Mouse (Mus musculus) thymus, adult 2 months (tissue): ENCODE data around the gene Pdzd4. TPM values are rescaled to one million over a fixed set of nuclear protein-coding genes. Genes with fewer than 3 reads are reported as not detected.

Experiments used
- DNase-seq: peaks from one replicate; pipeline ENCODE4 v3.0.0; 2021
- H3K27ac ChIP-seq: fragments of 200-500 bp; 2 replicates; pipeline ENCODE4 v1.5.1; 2012; ENCODE audit warnings: low read length, control low read depth; ENCODE audit not compliant: control insufficient read depth, insufficient read depth
- H3K27me3 ChIP-seq: fragments of 200-500 bp; 2 replicates; pipeline ENCODE4 v1.6.1; 2012; ENCODE audit warnings: mild to moderate bottlenecking, low read length, moderate library complexity, mixed read lengths; ENCODE audit not compliant: control insufficient read depth, insufficient read depth
- H3K36me3 ChIP-seq: fragments of 200-500 bp; 2 replicates; pipeline ENCODE4 v1.6.1; 2012; ENCODE audit warnings: mild to moderate bottlenecking, low read length, moderate library complexity; ENCODE audit not compliant: control insufficient read depth, insufficient read depth
- H3K4me1 ChIP-seq: fragments of 200-500 bp; replicated peaks from 2 replicates; pipeline ENCODE4 v1.6.1; 2012; ENCODE audit warnings: low read length; ENCODE audit not compliant: control insufficient read depth, insufficient read depth
- H3K4me3 ChIP-seq: fragments of 200-500 bp; 2 replicates; pipeline ENCODE4 v1.5.1; 2012; ENCODE audit warnings: mild to moderate bottlenecking, low read length, control low read depth, moderate library complexity; ENCODE audit not compliant: control insufficient read depth, insufficient read depth
- CTCF ChIP-seq: fragments of 200-500 bp; IDR thresholded peaks from 2 replicates; pipeline ENCODE4 v1.5.1; 2012; ENCODE audit warnings: mild to moderate bottlenecking, control low read depth, low read length, moderate library complexity, borderline replicate concordance; ENCODE audit not compliant: control insufficient read depth, poor library complexity, insufficient read depth; ENCODE audit errors: extremely low read depth
- POLR2A ChIP-seq: fragments of 200-500 bp; IDR thresholded peaks from 2 replicates; pipeline ENCODE4 v1.6.1; 2012; ENCODE audit warnings: mild to moderate bottlenecking, low read length, control low read depth, moderate library complexity; ENCODE audit not compliant: control insufficient read depth, poor library complexity, insufficient read depth; ENCODE audit errors: extremely low read depth
- WGBS: fragments of 180-500 bp; shearing (Covaris S2); methylation state at CpG from one replicate; pipeline ENCODE4 v1.1.7; 2018; 5-methylcytosine and 5-hydroxymethylcytosine counted together
- polyA plus RNA-seq: library from polyadenylated mRNA; depleted of rRNA; stranded (reverse); fragments of >200 nt; gene quantifications from 2 replicates; pipeline ENCODE4 v1.2.3, GENCODE M21; 2012

The Pdzd4 gene
- polyA plus RNA-seq, 1 experiment: 6.2 TPM

DNA sequence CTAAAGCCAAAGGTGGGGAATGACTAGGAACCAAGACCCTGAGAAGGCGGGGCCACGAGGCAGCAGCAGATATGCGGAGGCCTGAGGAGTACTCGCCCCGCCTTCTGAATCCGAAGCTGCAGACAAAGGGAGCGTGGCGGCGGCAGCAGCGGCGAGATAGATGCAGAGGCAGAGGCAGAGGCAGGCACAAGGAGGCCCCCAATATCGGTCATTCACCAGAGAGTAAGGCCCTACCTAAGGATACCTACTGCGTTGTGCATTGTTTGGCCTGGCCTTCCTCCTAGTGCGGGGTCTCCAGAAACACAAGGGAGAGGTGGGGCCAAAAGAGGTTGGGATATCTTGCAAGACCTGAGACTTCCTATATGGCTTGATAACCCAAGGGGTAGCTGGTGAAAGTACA, 9.7 kb downstream of the Pdzd4 start:
- Histone ChIP-seq H3K4me3 (0 out of 2 replicates have a peak overlapping the region, but pooled peaks have one; percentile 11), H3K4me1 (peaks cover 10% of the 10 kb centered on the region), H3K27ac (no peak overlapping the region), H3K27me3 (no peaks in the 10 kb centered on the region), H3K36me3 (no peaks in the 10 kb centered on the region)
- peak; percentile 12 for DNase-seq
- WGBS: 65% methylated on average over 13 of the region's 14 CpGs
- TF ChIP-seq CTCF: no peak
- TF ChIP-seq POLR2A: no peak

DNA sequence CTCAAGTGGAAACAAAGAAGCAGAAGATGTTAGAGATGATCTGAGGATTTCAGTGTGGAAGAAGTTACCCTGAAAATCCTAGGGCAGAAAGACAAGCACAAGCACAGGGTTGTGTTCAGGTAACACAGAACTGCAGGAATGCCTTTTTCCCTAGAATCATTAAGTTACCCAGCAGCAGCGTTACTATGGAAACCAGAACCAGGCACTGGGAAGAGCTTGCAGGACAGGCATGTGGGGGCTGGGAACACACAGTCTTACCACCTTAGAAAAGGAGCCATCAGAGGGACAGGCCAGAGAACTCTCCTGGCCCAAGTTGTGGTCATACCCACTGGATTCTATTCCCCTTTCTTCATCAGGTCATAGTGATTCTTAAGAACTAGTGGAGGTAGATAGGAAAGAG, 19.0 kb downstream of the Pdzd4 start:
- Histone ChIP-seq H3K27ac (no peak overlapping the region), H3K4me1 (no peaks in the 10 kb centered on the region), H3K27me3 (no peaks in the 10 kb centered on the region), H3K36me3 (no peaks in the 10 kb centered on the region), H3K4me3 (no peak overlapping the region)
- no peak for DNase-seq
- WGBS: 79% methylated on average over 1 of the region's 1 CpGs
- no peak for TF ChIP-seq POLR2A
- TF ChIP-seq CTCF: no peak

DNA sequence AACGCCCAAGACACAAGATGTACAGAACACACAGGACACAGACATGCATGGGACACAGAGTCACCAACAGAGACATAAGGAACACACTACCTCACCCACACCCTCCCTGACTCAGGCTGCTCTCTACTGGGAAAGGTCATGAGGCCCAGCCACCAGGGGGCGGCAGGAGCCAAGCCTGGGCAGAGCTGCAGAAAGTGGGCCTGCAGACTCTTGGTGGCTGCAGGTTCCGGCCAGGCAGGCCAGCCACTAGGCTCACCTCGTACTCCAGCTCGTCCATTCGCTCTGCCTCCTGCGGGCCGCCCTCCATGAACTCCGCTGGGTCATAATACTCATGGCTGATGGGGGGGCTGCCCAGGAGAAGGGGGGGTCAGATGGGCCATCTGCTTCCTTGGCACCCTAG, 26.3 kb downstream of the Pdzd4 start:
- no peaks in the 10 kb centered on the region for H3K4me1 ChIP-seq
- DNase-seq: peak; percentile 72
- H3K4me3 ChIP-seq: no peak overlapping the region
- H3K27me3 ChIP-seq: no peaks in the 10 kb centered on the region
- no peaks in the 10 kb centered on the region for H3K36me3 ChIP-seq
- TF ChIP-seq POLR2A (no peak), CTCF (peak; percentile 77; the same call in 1 of the 2 replicates)
- WGBS: 19% methylated on average over 7 of the region's 9 CpGs
- no peak overlapping the region for H3K27ac ChIP-seq

DNA sequence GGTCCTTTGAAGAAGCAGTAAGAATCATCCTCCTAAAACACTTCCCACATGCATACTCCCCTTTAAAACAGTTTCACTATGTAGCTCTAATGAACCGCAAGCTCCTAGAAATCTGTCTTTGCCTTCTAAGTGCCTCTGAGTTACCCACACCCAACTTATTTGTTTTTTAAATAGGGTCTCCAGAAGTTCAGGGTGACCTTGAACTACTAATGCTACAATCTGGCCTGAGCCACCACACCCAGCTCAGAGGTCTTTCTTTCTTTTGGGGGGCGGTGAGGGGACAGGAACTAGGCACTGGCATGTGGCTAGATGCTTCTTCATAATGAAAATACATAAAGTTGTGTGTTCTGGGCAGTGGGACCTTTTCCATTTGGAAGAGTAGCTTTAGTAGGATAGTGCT, 27.3 kb downstream of the Pdzd4 start:
- no peaks in the 10 kb centered on the region for H3K36me3 ChIP-seq
- TF ChIP-seq POLR2A (no peak), CTCF (no peak)
- H3K27me3 ChIP-seq: no peaks in the 10 kb centered on the region
- no peaks in the 10 kb centered on the region for H3K4me1 ChIP-seq
- H3K27ac ChIP-seq: no peak overlapping the region
- 98% methylated on average over 2 of the region's 2 CpGs for WGBS
- H3K4me3 ChIP-seq: no peak overlapping the region
- DNase-seq: no peak

DNA sequence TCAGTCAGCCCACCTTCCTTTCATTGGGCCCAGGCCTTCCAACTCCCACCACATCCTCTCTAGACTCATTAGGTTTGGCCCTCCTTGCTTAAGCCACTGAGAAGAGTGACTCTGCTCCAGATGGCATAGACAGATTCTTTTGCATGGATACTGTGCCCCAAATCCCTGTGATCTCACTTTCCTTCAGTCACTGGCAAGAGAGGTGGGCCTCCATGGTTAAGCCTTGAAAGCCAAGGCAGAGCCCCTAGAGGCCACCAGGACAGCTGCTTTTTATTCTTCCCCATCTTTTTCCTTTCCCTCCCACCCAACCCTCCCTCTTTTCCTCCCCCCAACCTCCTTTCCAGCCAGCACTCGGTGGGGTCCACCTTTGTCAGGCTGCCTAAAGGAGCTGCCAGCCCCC, 31.3 kb downstream of the Pdzd4 start:
- Histone ChIP-seq H3K27ac (no peak overlapping the region), H3K27me3 (no peaks in the 10 kb centered on the region), H3K4me1 (0 out of 2 replicates have a peak, but pooled peaks cover 4% of the 10 kb centered on the region), H3K4me3 (no peak overlapping the region), H3K36me3 (peaks cover 13% of the 10 kb centered on the region)
- TF ChIP-seq POLR2A (no peak), CTCF (no peak)
- DNase-seq: no peak
- 14% methylated on average over 1 of the region's 1 CpGs for WGBS

DNA sequence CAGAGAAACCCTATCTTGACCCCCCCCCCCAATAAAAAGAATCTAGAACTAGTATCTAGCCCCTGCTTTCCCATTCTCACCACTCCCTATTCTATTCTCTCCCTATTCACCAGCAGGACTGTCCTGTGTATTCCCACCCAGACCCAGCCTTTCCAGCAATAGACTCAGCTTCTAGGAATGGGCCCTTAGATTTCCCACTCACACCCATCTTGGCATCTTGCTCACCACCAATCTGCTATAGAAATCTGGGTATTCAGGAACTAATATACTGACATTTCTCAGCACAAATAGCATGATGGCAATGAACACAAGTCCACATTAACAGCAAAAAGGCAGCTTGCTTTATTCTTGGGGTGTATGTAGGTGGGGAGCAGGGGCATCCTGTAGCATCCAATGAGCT, 31.7 kb downstream of the Pdzd4 start:
- Histone ChIP-seq H3K27ac (no peak overlapping the region), H3K4me1 (0 out of 2 replicates have a peak, but pooled peaks cover 6% of the 10 kb centered on the region), H3K36me3 (peaks cover 13% of the 10 kb centered on the region), H3K4me3 (no peak overlapping the region), H3K27me3 (no peaks in the 10 kb centered on the region)
- no peak for DNase-seq
- TF ChIP-seq CTCF (no peak), POLR2A (no peak)

DNA sequence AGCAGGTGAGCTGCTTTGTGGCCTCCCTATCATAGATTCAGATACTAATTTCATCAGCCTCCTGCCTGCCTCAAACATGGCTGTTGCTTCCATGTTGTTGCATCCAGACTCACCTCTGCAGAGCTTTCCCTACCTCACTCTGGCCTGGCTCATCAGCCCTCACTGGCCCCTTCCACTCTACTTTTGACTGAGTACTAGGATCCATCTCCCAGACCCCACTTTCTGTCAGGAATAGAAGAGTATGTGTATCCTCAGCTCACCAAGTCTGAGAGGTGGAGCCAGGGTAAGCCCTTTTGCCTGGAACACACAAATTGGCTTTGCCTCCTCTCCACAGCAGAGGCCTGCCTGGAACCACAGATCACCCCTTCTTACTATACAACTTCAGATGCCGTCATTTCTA, 36.3 kb downstream of the Pdzd4 start:
- WGBS: 100% methylated on average over 1 of the region's 1 CpGs
- no peak for TF ChIP-seq POLR2A
- no peak for TF ChIP-seq CTCF
- no peak for DNase-seq
- Histone ChIP-seq H3K4me1 (peaks cover 13% of the 10 kb centered on the region; the same call in 1 of the 2 replicates), H3K4me3 (no peak overlapping the region), H3K36me3 (peaks cover 13% of the 10 kb centered on the region), H3K27me3 (no peaks in the 10 kb centered on the region), H3K27ac (no peak overlapping the region)
